Mouse (Mus musculus): Measurements from ENCODE around the gene Rad54l2.

The Rad54l2 gene

DNA sequence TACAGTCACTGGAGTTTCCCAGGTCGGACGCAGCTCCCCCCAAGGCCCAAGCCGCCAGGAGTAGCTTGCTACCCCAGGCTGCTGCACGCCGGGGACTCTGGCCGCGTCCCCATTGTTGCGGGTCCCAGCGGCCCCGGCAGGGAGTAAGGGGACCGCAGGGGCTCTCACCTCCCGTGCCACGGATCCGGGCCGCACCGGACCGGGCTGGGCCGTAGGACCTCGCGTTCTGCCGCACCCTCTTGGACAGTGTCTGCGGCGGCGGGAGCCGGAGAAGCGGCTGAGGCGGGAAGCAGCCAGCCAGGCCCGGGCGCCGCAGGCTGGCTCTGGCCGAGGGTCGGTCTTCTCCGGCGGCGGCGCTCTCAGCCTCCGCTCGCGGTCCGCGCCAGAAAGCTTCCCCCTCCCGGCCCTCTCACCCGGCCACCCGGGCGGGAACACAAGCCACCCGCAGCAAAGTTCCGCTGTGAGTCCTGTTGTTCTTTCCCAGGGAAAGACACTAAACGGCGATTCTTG is at the start of gene Rad54l2:
Gene Rad54l2, minus strand, starts transcription at position 383 of the 510 bp plus-strand sequence.
- peak; percentile 84 to 87 for DNase-seq (ENCODE audit: low spot score in 2 of 2)

DNA sequence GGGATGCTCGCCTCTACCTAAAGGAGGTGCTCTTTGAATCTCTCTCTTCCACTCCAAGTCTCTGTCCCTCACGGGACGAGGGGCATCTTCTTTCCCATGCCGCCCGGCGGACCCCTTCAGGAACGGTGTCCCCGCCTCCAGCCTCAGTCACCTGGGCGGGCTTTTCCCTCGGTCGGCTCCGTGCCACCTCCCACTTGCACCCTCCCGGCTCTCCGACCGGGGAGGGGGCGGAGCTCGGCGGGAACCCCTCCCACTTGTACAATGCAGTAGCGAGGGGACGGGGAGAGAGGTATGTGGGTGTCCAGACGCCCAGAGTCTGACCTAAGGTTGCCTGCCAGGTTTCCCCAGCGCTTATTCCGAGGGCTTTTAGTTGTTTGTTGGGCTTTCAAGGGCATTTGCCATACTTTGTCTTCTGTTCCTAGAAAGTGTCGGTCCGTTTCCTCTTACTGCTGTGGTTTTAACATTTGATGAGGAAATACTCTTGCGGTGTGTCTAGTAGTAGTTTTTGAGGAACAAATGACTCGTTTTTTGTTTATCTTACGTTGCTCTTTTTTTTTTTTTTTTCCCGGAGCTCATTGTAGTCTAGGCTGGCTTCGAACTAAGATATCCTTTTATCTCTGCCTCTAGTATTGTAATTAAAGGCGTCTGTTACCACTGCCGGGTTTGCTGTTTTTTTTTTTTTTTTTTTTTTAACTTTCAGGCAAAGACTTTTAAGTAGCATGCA is 33.5 kb upstream of the Rad54l2 start:
- peak; percentile 70 to 77 for DNase-seq (ENCODE audit: low spot score in 2 of 2)

DNA sequence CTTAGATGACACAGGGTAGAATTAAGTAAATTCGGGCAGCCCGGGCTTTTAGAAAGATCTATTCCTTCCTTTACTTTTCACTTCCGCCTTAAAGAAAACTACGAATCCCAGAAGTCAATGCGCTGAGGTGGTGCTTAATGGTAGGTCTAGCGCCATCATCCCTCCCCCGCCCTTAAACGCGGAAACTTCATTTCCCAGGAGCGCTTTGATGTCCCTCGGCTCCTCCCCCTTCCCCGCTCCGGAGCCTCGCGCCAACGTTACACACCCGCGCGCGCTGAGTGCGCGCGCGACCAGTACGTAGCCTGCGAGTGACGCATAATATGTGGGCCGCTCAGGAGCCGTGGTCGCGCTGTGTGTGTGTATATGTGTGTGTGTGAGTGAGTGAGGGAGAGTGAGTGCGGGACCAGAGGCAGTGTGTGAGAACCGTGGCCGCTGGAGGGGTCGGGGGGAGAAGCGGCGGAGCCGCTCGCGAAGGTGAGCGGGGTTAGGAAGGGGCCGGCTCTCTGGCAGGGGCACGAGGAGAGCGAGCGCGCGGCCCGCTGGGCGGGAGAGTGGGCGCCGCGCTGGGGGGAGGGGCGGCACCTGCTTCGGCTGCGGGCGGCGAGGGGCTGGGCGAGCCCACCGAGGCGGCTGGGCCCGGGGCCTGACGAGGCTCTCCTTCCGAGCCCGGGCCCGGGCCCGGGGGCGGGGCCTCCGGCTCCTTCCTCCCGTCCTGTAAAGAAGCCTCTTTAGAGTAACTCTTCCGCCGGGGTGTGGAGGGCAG is 32.8 kb upstream of the Rad54l2 start, which contains the start of gene Dcaf1:
Gene Dcaf1, plus strand, starts transcription at position 257 of the 763 bp plus-strand sequence.
- DNase-seq (ENCODE audit: low spot score in 2 of 2) = peak; percentile 86 to 93

DNA sequence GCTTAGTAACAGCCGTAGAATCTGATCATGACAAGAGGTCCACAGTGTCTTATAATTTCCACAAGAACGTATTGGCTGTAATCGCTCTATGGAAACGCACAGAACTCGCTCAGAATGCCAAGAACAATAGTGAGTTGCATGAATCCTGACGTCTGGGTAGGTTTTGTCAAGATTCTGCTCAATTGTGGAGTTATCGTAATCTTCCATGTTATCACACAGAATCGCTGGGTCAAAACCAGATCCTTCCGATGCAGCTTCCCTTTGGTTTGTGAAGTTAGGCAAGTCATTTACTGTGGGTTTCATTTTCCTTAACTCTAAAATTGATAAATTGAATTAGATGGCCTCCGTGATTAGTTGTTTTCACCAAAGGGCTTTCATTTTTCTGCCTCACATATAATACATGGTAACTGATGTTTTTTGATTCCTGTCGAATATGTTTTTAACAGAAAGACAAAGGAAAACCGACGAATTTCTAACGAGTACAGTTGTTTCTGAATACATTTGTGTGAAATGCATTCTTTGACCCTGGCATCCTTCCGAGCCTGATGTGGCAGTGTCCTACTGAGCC is 32.1 kb upstream of the Rad54l2 start:
- no peak for DNase-seq (ENCODE audit: low spot score in 2 of 2)

DNA sequence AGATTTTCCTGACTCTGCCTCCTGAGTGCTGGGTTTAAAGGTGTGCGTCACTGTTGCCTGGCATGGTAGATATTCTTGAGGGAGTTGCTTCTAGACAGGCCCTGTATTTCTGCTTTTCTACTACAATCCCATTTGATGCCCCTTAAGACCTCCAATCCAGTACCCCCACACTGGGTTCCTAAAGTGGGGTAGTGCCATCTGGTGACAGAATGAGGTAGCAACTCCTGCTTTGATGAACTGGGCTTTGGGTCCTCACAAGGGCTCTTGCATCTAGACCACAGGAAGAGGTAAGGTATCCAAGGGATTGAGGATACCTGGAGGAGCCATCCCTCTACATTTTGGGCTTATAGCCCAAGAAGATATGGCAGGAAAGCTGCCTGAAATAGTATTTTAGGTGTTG is 30.2 kb upstream of the Rad54l2 start:
- peak; percentile 3 to 10 for DNase-seq (ENCODE audit: low spot score in 2 of 2)

DNA sequence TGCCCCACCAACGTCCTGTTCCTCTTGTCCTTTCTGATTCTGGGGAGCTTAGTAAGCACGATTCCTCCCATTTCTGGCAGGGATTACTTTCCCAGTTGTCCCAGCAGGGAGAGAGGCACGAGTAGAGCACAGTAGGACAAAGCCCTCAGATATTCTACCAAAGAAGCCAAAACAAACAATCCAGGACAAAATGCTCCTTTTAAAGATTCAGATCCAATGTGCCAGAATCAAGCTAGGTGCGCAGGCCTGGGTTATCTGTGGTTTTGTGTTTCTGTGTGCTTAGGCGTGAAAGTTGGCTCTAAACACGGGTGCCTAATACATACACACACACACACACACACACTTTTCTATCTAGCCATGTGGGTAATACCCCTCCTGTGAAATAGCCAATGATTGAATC is 29.2 kb upstream of the Rad54l2 start:
- no peak for DNase-seq (ENCODE audit: low spot score in 2 of 2)

DNA sequence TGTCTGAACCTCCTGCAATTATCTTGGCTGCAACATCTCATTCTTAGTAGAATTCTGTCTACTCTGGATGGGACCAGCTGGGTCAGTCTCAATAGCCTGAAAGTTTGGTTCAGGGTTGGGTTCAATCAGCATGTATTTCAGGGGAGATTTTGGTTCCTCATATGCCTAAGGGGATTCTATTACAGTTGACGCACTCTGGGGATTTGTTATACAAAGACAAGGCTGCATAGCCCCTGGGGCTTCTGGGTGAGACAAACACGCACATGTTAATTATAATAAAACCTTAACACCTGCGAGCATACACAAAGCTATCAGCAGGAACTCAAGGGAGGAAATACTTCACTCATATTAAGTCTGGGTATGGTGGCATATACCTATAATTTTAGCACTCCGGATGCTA is 17.5 kb upstream of the Rad54l2 start:
- DNase-seq (ENCODE audit: low spot score in 2 of 2) = no peak

DNA sequence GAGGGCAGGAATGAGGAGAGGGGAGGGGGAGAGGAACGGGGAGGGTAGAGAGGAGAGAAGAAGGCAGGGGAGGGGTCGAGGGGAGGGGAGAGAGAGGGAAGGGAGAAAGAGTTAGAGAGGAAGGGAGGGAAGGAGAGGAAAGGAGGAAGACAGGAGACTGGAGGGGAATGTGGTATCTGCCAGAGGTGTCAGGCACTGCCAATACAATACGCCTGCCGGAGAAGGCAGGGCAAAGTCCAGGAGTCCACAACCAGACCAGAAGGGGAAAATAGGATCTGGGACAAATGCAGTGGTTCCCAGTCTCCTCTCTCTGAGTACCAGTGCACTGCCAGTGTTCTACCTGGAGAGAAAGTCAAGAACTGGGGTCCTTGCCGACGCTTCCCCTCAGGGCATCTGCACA is 1.8 kb upstream of the Rad54l2 start:
- DNase-seq (ENCODE audit: low spot score in 2 of 2) = no peak

DNA sequence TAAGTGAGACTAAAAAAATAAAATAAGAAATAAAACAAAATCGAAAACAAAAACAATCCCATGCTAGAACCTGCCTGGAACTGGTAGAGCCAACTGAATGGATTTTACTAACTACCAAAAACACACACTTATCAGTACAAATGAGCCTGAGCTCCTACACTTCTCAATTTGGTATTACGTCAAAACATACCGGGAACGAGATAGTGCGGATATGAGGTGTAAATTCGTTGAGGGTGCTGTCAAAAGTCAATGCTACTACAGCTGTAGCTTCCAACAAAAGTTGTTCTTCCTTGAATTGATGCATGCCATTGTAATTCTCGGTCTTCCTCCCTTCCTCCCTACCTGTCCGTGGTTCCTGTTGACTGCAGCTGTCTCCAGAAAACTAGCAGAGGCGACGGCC is 369 bp upstream of the Rad54l2 start:
- DNase-seq (ENCODE audit: low spot score in 2 of 2) = no peak

DNA sequence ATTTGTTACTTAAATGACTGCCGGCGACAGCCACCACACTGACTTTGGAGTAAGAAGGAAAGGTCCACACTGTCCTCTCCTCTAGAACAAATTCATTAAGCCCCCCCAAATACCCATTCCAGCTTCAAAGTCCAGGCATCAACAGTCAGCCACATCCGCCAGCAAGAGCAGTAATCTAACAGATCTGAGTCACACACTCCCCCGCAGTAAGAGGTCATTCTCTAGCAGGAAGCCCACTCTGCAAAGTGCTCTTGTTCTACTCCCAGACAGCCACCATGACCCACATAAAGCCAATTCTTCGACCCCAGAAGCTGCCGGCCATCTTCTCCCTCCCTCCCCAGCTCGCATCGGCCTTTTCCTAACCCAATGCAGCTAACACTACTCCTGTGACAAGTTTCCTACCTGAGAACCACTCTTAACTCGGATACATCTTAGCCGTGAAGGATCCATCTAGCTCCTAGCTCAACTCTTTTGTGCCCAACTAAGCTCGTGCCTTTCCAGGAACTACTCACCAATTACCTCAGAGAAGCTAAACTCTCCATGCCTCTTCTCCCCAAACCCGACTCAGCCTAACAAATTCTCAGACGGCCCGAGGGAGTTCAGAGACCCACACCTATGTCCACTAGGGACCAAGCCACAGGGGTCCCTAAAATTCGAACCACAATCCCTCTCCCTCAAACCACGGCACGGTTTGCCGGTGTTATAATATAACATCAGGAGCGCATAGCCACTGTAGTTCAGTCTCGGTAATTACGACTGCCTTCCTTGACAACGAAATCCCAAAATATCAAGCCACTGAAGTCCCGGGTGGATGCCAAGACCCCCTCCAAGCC is 799 bp downstream of the Rad54l2 start:
- peak in 1 of 2 experiments; percentile 6 for DNase-seq (ENCODE audit: low spot score in 2 of 2)

DNA sequence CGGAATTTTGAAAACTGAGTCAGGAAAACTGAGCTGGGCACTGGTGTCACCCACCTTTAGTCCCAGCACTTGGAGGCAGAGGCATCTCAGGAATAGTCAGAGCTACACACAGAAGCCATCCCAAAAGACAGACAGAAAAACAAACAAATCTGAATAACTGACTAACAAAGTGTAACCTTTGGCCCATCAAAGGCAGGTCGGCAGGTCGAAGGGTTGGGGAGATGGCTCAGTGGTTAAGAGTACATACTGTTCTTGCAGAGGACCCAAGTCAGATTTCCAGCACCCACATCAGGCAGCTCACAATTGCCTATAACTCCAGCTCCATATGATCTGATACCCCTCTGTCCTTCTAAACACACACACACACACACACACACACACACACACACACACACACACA is 3.8 kb downstream of the Rad54l2 start:
- DNase-seq (ENCODE audit: low spot score in 2 of 2) = no peak

DNA sequence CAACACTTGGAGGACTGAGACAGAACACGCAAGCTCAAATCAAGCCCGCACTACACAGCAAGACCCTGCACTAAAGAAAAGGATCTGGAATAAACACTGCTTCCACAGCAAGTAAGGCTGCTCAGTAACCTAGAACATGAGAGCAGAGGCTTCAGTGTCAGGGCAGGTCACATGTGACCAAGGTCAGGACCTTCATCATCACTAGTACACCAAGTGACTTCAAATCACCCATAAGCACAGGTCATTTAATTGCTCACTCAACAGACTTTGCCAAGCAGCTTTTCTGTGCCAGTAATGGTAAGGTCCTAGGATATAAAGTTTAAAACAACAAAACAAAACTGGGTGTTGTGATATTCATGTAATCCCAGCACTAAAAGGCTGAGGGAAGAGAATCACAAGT is 5.4 kb downstream of the Rad54l2 start:
- DNase-seq (ENCODE audit: low spot score in 2 of 2) = no peak

DNA sequence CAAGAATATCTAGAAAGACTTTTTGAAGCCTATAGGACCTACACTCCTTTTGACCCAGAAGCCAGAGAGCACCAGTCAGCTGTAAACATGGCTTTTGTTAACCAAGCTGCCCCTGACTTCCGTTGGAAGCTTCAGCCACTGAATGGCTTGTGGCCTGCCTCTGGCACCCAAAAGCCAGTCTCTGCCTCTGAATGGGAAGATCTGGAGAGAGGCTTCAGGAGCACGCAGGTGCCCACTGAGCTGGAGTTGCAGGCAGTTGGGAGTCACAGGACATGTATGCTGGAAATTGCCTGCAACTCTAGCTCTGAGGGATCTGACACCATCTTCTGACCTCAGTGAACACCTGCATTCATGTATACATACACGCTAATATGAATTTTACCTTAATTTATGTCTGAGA is 8.9 kb downstream of the Rad54l2 start:
- DNase-seq (ENCODE audit: low spot score in 2 of 2) = no peak

DNA sequence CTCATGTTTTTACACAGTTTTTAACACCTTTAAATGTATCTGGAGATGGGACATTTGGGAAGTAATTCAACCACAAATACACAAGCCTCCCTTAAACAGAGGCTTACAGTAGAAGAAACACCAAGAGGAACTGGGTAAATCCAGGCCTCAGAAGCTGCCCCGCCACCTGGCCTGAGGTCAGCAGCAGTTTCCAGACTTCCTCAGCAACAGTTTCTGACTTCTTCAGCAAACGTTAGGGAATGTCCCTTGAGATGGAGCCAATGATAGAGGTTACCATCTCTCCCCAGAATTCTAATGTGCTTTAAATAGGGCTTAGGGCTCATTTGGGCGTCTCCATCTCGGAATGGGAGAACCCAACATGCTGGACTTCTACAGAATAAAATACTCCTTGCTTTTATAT is 10.7 kb downstream of the Rad54l2 start:
- DNase-seq (ENCODE audit: low spot score in 2 of 2) = no peak

DNA sequence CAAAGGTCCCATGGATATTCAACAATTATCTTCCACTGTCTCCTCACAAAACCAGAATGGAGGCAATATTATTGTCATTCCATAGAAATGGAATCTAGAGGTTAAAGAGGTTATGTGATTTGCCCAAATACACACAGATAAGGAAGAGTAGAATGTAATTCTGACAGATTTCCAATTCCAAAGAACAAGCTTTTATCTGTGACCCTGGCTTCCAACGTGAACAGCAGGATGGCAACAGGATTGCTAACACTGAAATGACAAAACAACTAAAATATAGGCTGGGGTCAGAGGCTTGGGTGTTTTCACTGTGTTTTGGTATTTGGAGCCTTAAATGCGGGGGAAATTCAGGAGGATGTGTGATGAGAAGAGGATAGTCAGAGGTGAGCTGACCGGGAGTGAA is 11.6 kb downstream of the Rad54l2 start:
- DNase-seq (ENCODE audit: low spot score in 2 of 2) = no peak

DNA sequence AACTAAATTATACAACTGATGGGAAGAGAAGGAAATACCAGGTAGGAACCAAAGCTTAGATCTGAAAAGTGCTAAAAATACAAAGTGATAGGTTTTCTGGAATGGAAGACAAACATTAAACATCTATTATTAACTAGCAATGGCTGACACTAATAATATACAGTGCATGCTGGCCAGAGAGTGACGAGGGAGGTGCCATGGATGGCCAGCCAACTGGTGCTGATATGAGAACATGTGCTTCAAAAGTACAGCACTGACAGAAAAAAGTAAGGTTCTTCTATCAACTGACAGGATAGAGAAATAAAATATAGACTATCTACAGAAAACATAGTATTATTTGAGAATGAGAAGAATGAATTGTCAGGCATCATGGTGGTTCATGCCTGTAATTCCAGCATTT is 12.9 kb downstream of the Rad54l2 start:
- DNase-seq (ENCODE audit: low spot score in 2 of 2) = no peak

DNA sequence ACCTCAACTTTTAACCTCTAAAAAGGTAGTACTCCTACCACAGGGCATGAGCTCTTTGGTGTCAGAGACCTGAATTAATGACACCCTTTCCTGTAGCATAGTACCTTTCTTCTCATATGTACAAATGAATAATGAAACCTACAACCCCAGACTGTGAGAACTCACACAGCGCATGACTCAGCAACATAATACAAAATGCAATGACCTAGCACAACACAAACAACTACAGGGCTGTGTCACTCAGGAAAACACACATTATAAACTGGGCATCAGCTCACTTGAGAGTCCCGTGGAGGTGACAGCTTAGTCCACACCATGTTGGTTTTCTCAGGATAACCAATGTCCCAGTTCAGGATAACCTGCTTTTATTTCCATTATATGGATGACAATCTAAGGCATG is 17.2 kb downstream of the Rad54l2 start:
- no peak for DNase-seq (ENCODE audit: low spot score in 2 of 2)

DNA sequence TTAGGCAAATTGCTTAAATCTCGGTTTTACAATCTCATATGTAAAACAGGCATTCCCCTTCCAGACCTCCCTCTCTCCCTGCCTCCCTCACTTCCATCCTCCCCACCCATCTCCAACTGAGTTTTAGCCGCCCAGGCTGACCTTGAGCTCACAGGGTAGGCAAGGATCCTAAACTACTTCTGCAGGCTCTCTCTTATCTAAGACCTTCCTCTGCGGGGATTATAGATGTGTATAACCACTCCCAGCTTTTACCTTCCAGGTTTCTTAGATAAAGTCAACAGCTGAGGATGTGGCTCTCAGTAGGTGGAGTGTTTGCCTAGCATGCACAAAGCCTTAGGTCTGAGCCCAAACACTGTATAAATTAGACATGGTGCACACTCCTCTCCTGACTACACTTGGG is 18.8 kb downstream of the Rad54l2 start:
- no peak for DNase-seq (ENCODE audit: low spot score in 2 of 2)

DNA sequence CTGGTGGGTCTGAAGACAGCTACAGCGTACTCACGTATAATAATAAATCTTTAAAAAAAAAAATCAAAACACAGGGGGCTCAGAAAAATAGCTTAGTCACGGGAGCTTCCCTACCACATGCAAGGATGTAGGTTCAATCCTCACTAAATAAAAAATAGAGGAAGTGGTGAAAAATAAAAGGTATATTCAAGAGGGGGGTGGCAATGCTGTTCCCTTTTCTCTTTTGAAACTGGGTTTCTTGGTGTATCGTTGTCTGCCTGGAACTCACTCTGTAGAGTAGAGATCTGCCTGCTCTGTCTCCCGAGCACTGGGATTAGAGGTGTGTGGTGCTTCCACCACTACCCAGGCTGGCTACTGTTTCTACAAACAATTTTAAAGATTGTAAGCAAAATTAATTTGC is 19.2 kb downstream of the Rad54l2 start:
- DNase-seq (ENCODE audit: low spot score in 2 of 2) = no peak

DNA sequence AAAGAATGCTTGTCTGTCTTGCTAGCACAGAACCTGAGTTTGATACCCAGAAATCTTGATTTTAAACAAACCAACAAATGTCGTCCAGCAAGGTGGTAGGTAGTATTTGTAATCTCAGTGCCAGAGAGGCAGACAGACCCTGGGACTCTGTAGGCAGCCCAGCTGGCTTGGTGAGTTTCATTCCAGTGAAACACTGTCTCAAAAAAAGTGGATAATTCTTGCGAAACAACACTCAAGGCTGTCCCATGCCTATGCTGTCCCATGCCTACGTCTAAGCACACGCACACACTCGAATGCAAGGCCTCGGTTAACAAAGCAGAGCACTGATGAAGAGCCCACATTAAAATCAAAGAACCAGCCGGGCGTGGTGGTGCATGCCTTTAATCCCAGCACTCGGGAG is 32.6 kb downstream of the Rad54l2 start:
- DNase-seq (ENCODE audit: low spot score in 2 of 2) = no peak

DNA sequence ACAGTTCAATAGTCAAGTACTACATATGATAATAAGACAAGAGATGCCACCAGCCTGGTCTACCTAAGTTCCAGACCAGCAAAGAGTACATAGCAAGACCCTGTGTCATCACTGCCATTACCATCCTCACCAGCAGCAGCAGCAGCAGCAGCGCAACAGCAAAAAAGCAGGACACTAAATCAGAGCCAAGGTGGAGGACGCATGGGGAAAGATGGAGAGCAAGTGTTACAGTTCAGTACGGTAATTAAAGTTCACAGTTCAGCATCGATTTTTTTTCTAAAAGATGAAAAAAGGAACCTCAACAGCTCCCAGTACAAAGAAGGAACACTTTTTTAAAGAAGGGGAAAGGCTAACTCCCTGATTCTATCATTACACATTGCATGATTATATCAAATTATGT is 33.2 kb downstream of the Rad54l2 start:
- no peak for DNase-seq (ENCODE audit: low spot score in 2 of 2)

DNA sequence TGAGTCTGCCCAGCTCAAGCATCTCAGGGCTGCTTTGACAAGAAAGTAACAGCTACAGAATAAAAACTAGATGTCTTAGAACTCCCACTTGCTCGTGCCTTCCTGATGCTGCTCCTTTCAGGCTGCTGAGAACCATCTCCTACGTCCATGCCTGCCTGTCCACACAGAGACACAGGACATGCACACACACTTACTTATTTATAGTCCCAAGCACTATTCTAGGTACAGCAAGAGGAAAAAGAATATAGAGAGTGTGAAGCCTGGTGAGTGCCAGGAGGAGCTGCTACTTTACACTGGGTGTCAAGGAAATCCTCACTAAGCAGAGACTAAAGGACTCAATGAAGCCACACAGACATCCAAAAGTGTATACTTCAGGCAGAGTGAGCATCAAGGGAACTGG is 34.7 kb downstream of the Rad54l2 start:
- peak; percentile 42 to 59 for DNase-seq (ENCODE audit: low spot score in 2 of 2)

Measured in frontal cortex, postnatal 36 days (tissue).